Mouse (Mus musculus) spleen, postnatal 10 days (tissue): ENCODE data around the gene Foxn3.
"Not testable (repeated sequence)": the region's sequence is repeated elsewhere in the genome, so short reads cannot be mapped to it uniquely, and the experiment has no call there.

Experiments used
- DNase-seq, 2 experiments: peaks; one replicate each; pipeline ENCODE4 v3.0.0; 2021 to 2022; ENCODE audit warnings: low spot score in 2 of 2

Gene Foxn3

DNA sequence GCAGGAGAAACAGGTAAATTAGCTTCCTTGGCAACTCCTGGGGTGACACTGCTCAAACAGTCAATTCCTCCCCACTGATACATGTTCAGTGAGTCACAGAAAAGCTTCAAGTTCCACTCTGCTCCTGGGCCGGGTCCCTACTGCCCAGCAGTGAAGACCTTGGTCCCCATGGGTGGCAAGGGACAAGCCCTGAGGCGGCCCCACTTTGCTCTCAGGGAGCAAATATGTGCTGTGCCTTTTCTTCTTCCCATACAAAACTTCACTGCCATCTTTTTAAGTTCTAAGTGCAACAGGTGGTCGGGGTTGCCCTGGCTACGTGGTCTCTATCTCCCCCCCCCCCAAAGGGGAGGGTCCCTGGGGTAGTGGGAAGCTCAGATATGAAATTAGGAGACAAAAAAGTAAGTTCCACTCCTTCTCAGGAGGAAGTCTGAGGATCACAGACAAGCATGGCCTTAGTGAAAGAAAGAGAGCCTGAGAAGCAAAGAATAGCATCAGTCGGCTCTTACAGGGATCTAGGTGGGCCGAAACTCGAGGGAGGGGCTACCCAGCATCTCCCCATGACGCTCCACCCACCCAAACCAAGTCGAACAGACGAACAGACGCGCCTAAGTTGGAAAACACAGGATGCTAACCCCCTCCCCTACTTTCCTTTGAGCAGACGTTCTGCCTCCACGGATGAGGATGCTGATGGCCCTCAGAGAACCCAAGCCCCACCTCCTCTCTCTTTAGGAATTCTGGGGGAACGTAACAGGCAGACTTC is 342.1 kb downstream of the Foxn3 start:
- no peak for DNase-seq

DNA sequence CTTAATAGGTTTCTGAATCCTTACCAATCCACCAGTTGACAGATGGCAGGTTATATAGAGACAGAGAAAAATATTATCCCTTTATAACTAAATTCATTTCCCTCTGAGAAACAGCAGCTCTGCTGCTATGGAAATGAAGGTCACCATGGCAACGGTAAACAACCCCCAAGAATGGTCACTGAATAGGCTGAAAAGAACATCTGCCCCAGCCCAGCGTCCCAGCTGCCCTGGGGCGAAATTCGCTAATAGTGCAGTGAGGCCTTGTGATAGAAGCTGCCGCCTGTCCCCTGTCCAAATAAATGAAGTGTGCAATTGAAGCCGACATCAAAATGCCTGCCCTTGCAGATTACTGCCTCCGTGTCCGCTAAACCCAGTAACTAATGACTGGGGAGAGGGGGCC is 343.0 kb downstream of the Foxn3 start:
- DNase-seq = no peak

DNA sequence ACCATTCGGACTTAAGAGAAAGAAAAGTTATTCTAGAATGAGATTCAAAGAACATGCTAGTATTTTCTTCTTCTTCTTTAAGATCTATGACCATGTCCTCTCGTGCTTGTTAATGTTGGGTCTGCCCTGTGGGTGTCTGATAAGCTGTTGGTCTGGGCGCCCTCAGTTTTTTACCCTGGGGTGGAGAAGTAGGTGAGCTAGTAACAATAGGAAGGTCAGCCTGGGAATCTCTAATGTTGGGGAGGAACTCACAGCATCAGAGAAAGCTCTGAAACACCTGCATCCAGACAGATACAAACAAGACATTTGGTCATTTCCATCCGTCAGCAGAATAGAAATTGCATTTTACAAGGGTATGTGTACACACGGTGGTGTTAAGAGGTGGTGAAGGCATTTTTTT is 343.6 kb downstream of the Foxn3 start:
- no peak for DNase-seq

DNA sequence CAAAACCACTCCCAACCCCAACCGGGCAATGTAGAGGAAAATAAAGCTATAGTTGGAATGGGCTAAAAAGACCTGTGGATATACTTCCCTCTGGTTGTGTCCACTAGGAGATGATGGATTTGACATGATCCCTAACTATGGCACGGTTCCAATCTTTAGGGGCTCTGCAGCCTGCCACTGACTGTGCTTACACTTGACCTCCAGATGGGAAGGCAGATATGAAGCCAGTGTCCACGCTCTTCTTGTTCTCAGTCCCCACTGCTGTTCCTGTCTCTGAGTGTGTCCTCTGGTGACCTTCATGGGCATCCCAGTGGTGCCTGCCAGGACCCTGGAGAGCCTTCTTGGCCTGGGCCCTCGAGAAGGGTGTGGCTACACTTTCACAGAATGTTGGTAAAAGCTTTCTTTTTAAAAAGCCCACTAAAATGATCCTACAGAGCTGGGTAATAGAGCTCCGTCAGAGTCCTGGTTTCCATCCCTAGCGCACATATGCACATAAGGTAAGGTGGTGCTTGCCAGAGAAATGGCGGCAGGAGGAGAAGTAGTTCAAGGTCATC is 346.2 kb downstream of the Foxn3 start:
- no peak for DNase-seq

DNA sequence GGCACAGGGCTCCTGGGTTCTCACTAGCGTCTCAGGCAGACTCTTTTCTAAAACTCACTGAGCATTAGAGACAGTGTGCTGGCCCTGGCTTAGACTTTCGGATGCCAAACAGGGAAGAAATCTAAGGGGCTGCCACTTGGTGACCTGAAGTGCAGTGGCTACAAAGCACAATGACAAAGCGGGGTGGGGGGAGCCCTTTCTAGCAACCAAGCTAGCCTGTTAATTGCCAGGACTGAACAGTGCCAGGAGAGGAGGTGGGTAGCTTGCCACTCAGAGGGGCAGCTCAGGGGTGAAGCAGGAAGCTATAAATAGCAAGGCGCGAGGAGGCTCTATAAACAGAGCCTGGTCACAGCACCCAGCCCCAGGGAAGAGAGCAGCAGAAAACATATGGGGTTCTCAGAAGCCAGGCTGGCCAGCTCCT is 347.0 kb downstream of the Foxn3 start:
- no peak for DNase-seq

DNA sequence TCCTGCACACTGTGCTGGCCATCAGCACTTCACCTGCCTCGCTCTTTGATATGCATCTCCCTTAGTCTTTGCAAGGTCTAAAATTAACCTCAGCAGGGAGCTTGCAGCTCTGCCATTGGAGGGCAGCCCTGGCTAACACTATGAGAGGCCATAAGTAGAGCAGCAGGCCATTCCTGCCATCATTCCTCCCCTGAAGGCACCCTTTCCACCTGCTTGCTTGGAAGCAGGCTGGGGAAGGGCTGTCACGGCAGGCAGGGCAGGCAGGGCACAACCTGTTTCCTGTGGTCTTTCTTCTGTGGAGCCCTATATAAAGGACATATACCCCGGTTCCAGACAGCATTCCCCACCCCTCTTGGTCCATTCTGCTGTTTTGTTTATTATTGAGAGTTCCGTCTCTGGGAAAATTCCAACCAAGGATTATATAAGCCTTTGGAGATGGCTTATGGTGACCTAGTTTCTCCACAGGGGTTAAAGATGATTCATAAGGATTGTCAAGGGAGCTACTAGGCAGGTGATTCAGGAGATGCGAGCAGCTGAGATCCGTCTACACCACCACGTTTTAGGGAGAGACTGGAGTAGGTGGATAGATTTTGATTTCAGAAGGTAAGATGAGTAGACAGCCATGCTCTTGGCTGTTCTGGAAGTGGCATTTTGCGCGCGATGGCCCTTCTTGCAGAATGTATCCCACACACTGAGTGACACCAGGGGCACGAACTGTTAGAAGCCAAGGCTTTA is 347.7 kb downstream of the Foxn3 start:
- DNase-seq = no peak

DNA sequence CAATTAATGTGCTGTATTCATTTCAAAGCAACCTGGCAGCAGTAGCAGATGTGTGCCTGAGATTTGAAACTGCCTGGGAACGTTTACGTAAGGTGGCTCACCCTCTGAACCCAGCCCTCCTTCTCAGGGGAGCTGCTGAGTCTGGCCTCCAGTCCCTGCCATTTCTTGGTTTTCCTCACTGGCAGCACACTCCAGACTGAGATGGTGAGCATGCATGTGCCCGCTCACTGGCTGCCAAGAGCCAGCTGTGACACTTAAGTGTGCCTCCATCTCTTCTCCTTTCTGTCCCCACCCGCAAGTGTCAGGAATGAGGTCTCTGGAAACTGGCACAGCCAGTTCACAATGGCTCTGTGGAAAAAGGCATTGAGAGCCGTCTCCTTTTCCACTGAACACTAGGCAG is 349.3 kb downstream of the Foxn3 start:
- DNase-seq = no peak

DNA sequence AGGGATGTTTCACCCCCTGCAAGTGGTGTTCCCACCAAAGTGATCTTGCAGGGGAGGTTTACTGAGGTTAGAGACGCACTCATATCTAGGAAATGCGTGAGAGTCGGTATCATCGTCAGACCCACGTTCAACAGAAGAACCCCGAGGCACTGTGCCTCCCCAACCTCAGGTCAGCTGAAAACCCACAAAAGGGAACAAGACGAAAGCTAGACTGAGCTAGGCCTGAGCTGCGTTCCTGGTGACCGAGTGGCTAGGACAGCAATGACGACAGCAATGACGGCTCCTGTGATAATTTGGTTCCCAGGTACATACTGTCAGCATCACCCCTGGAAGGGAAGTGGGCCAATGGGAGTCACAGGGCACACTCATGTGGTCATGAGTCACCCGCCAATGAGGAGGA is 350.2 kb downstream of the Foxn3 start:
- no peak for DNase-seq

DNA sequence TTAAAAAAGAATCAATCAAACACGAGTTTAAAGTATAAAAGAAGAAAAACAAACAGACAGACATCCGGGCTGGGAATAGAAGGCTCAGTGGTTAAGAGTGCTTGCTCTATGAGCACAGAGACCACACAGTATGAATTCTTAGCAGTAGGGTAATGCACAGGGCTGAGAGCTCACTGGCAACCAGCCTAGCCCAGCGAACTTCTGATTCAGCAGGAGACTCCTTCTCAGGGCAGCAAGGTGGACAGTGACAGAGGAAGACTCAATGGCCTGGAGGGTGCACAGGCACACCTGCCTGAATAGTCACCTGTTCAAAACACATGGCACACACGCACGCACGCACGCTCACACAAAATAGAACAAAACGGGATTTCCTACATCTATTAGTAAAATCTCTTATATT is 353.6 kb downstream of the Foxn3 start:
- no peak for DNase-seq

DNA sequence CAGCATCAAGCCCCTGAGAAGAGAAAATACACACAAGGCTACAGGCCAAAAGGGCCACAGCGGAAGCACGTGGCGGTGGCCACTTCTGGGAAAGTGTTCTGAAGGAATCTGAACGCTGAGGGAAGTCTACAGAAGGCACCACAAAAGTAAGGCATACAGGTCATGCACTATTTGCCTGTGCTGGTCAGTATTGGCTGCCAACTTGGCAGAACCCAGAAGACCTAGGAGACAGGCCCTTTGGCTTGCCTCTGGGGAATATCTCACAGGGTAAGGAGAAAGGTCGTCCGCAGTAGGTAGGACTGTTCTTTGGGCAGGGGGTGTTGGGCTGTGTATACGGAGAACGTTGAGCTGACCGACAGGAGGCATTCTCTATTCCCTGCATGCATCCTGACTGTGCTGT is 355.1 kb downstream of the Foxn3 start:
- no peak for DNase-seq

DNA sequence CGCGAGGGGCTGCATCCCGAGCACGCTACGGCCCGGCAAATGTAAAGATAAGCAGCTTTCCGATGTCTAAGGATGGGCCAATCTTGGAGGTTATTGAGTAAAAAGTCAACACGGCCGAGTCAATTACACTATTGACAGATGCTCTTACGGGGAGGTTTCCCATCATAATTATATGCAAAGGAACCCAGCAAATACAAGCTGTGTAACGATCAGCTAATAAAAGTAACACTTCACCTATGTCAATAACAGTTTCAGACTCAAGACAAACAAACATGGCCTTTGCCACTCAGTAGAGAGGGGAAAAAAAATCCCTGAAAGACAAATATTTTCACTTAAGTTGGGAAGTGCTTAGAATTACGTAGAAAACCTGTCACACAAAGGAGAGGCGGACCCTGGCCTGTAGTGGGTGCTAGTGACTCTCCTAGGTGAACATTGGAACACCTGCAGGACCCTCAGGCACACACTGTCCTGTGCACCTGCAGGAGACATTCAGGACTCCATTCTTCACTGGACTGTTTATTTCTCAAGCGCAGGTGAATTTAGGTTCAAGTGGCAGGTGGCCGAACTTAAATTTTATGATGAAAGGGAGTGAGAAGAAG is 356.3 kb downstream of the Foxn3 start:
- no peak for DNase-seq

DNA sequence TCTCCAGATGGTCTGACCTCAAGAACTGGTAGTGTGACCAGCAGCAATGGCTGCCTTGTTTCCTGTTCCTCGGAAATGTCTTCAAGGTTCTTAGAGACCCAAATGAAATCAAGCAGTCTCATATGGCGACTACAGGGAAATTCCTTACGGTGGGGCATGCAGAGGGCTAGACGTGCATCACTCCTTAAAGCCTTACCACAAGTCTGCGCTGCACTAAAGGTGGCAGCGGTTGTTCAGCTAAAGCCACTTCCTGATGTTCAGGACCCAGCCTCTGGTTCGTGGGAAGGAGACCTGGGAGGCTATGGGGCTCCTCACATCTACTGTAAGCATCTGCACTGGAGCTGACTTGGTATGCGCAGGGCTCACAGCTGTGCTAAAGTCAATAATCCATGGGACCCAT is 357.6 kb downstream of the Foxn3 start:
- no peak for DNase-seq

DNA sequence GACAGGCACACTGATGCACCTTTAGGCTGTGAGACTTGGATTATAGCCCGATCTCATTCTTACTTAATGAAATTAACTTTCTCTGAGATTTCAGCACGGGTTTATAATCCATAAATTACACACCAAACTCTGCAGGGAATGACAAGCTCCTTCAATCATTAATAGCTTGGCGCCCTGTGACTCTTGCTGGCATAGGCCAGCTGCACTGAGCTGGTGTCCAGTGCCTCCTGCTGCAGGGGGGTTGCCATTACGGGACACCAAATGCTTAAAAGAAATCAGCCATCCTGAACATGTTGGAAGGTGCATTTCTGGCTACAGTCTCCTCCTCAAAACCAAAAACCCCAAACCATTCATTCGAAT is 364.3 kb downstream of the Foxn3 start:
- DNase-seq = no peak

DNA sequence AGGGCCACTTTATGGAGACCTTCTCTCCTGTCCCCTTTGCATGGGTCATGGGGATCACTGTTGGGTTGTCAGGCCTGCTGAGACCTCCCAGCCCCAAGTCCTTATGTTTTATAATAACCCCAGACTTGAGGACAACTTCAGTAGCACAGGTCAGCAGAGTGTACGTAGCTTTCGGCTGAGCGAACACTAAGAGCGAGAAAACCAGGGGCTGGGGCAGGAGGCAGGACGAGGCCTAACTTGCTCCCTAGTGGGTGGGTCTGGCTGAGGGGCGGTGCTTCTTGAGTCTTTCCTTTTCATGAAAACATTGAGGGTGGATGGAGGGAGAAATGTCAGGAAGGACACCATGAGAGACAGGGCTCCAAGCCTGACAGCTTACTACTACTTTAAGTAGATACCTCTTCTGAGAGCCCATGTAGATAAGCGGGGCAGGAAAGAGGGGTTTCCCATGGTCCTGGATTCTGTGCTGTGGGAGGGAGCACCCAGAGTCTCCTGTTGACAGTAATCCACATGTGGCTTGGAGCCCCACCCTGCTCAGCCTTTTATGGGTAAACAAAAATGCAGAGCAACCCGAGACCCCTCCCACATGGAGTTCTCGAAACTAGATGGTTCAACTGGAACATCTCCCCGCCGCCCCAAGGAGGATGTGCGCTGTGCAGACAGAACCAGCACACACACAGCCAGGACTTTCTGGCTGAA is 364.8 kb downstream of the Foxn3 start:
- no peak for DNase-seq

DNA sequence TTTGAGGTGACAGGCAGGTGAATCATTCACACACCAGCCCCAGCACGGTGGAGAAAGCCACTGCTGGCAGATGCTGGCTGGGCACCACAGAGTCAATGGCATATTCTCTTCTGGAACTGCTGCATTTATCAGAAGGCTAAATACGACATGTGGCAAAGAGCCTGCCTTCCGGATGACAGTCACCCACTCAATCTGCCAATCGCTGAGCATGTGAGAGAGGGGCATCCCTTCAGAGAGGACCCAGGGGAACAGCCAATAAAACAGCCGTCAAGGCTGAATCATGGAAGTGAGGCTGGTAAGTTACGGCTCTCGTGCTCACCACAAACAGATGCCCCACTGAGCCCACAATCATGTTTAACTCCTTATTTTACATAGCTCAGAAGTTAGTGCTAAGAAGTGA is 366.4 kb downstream of the Foxn3 start:
- DNase-seq = no peak

DNA sequence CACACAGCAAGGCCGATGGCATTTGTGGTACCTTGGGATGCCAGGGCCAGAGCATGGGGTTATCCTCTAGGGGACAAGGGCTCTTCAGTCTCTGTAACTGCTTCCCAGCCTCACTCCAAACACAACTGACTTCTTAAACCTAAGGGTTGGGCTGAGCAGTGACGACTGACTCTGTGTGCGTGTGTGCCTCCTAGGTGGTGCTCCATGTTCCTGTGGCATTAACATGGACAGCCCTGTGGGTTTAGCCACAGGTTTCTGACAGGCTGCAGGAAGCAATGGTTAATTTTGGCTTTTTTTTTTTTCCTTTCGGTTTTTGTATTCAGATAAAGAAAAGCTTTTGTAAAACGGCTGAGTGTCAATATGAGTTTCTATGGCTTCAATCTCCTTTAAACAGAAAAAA is 367.7 kb downstream of the Foxn3 start:
- no peak for DNase-seq

DNA sequence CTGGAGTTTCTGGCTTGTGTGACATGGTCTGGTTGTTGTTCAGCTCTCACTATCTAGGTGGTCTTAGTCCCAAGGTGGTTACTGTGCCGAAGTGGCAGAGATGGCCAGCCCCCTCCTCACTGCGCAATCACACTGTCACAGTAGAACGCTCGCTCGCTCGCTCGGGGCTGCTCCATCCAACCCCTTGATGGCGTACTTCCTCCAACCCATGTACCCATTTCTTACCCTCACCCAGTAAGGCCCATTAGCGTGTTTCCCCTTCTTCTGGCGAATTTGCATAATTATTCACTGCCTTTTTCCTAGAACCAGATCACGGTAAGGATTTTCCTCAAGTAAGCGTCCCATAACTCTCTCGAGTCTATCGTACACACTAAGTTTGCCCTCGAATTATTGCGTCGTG is 369.3 kb downstream of the Foxn3 start:
- not testable (repeated sequence) for DNase-seq

DNA sequence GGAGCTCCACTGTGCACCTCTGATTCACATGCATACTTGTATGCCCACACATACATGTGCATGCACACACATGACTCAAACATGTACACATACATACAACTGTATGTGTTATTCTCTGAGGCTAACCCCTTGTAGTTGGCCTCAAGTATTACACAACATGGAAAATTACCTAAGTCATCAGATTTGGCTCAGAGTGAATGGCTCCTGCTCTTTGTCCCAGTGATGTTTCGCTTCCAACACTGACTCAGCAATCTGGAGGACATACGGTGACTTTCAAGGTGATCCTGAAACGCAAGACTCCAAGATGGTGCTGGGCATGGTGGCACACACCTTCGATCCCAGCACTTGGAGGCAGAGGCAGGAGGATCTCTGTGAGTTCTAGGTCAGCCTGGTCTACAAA is 375.7 kb downstream of the Foxn3 start:
- DNase-seq = no peak

DNA sequence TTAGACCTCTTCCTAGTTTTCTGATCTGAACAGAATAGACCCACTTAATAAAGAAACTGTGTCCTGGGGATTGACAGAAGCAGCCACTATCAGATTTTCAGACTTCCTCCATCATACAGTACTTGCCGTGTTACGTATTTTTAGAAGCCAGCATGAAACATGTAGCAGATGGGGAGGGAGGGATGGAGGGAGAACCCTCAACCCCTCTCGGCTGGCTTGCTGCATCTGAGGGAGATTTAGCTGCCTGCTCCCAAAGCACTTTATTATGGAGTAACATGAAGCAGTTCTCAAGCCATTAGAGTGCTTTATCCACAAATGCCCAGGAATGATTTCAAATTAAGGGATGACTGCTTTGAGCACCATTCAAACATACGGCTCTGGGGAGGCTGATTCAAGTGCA is 377.1 kb downstream of the Foxn3 start:
- no peak for DNase-seq

DNA sequence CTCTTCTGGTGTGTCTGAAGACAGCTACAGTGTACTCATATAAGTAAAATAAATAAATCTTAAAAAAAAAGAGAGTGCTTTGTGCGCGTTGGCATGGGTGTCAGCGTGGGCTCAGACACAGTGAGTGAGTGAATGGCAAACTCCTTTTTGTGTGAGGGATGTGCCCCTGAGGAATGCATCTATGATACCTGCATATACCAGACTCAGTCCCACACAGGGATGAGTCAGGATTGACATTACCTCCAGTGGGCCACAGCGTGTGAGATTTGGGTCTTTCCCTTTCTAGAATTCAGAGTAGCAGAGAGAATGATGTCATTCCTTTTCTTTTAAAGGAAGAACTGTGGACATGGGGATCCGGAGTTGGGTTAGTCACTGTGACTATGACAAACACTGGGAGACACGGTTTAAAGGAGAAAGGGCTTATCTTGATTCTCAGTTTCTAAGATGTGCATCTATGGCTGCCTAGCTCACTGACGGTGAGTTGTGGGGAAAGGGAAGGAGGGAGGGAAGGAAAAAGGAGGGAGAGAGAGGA is 380.1 kb downstream of the Foxn3 start:
- DNase-seq = no peak

DNA sequence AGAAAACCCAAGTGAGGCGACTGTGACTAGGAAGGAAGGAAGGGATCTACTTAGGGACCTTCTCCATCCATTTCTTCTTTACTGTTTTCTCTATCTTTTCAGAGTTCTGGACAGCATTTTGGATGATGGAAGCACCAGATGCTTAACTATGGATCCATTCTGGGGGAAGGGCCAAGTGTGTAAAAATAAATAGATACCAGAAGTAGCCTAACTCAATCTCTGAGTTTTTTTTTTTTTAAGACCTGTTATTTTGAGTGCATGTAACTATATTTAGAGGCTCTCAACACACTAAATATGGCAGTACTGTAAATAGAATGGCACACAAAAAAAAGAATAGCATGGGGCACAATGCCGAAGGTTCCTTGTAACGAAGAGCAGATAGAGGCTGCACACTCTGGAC is 381.0 kb downstream of the Foxn3 start:
- no peak for DNase-seq

DNA sequence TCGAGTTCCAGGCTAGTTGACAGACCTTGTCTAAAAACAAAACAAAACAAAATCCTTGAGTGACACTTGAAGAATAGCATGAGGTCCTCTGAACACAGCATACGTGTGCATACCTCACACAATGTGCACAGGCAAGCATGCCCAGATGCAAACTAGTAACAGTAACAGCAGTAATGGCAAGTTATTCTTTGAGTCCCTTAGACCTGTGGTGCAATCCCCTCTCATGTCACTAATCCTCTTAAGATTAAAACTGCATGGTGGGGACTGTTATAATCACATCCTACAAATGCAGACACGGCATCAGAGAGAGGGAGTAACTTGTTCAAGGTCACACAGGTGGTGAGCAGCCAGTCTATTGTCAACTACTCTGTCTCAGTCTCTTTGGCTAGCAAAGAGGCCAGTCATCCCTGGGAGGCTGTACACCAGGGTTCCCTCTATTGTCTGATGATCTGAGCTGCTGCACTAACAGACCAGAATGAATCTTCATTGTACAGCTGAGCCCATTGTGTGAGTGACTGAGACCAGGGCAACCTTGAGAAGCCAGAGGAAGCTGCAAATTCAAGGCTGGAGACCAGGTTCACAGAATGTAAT is 383.1 kb downstream of the Foxn3 start:
- DNase-seq = no peak
